Mouse (Mus musculus): ENCODE measurements around the gene Trpc1. TPM values are rescaled to one million over a fixed set of nuclear protein-coding genes. Genes with fewer than 3 reads are reported as not detected.

Gene Trpc1
- 2.3 and 2.6 TPM in 2 replicates for polyA plus RNA-seq (2016; fragmentation: Nextera tagmentation; extraction: Ambion mirVana)

DNA sequence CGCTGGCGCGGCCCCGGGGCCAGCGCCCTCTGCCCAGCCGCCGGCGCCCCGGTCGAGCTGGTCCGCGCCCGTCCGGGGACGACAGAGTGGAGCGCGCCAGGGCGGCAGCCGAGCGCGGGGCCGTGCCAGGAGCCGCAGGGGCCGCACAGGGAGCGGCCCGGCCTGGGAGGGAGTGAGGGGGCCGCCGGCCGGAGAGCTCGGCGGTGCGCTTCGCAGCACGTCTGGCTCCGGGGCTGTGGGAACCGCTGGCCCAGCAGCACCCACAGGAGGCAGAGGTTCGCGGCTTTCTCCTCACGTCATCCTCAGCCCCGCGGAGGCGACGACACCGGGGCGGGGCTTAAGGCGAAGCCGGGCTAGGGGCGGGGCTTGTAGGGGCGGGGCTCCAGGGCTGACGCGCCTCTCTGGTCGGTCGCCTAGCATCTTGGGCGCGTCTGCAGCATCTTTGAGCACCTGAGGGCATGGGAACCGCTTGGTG lies at the start of gene Trpc1:
Gene Trpc1 (minus strand): TSS at position 339 of the 475 bp plus-strand sequence.
- peak; percentile 89 for DNase-seq (ENCODE audit: low spot score)
- Histone ChIP-seq H3K36me3 (no peaks in the 10 kb centered on the region), H3K4me1 (peaks cover 21% of the 10 kb centered on the region), H3K27me3 (ENCODE audit: low read depth, poor library complexity, severe bottlenecking) (peaks cover 43% of the 10 kb centered on the region), H3K27ac (replicated peaks) (peak within 1 kb of the TSS; percentile 91), H3K9me3 (replicated peaks) (no peaks in the 10 kb centered on the region), H3K4me3 (peak within 1 kb of the TSS; percentile 93)
- under 1% methylated on average over 56 of the region's 56 CpGs for WGBS

DNA sequence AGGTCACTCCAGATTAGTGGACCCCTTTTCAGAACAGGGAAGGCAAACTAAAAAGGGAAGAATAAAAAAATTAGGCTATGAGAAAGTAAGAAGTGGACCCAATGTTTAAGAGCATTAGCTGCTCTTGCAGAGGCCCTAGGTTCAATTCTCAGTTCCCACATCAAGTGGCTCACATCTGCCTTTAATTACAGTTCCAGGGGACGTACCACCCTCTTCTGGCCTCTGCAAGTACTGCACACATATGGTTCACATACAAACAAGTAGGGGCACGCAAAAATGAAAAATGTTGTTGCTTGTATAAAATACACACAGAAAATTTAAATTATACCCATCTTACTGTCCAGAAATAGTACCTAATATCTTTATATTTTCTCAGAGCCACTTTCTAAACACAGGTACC lies 46.1 kb upstream of the Trpc1 start:
- Histone ChIP-seq H3K27me3 (ENCODE audit: low read depth, poor library complexity, severe bottlenecking) (no peaks in the 10 kb centered on the region), H3K27ac (replicated peaks) (no peak overlapping the region), H3K4me1 (peaks cover 8% of the 10 kb centered on the region; the same call in 1 of the 2 replicates), H3K4me3 (no peak overlapping the region), H3K36me3 (no peaks in the 10 kb centered on the region), H3K9me3 (replicated peaks) (no peaks in the 10 kb centered on the region)
- 88% methylated on average over 2 of the region's 2 CpGs for WGBS
- DNase-seq (ENCODE audit: low spot score) = no peak

DNA sequence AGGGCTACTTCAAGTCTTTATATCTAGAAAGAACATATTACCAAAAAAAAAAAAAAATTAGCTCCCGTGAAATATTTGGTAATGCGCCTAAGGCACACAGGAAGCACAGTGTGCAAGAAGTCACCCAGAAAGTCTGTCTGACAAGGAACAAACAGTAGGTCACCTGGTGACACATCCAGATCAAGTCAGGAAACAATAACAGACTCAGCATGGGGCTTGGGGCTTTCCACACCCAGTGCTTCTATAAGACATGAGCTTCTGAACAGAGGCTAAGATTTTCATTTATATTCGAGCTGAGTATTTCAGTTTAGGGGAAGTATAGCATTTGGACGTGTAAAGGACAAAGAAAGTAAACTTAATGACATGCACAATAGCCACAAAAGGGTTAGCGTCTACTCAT lies 45.7 kb upstream of the Trpc1 start:
- DNase-seq (ENCODE audit: low spot score) = no peak
- no peaks in the 10 kb centered on the region for H3K36me3 ChIP-seq
- H3K4me3 ChIP-seq = no peak overlapping the region
- peaks cover 11% of the 10 kb centered on the region for H3K4me1 ChIP-seq
- H3K27me3 ChIP-seq (ENCODE audit: low read depth, poor library complexity, severe bottlenecking) = no peaks in the 10 kb centered on the region
- WGBS = 44% methylated on average over 5 of the region's 5 CpGs
- H3K27ac ChIP-seq (replicated peaks) = no peak overlapping the region
- H3K9me3 ChIP-seq (replicated peaks) = no peaks in the 10 kb centered on the region

DNA sequence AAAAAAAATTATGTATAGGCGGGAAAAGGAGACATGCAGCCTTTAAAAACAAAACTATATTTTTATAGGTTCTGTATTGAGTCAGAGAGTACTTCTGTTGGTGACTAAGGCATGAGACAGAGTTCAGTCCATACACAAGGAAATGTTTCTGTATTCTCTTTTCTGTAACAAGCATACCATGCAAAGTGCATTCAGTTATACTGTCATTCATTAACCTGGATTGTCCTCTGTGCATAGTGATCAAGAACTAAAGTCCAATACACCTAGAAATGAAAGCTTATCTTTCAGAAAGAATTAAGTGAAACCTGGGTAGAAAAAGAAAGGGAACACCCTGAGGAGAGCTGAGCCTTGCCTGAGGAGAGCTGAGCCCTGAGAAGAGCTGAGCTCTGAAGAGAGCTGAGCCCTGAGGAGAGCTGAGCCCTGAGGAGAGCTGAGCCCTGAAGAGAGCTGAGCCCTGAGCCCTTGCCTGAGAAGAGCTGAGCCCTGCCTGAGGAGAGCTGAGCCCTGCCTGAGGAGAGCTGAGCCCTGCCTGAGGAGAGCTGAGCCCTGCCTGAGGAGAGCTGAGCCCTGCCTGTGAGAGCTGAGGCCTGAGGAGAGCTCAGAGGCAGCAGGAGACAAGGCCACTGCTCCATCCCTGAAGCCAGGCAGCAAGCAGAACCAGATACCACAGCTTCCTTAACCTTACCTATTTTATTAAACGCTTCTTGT lies 45.1 kb upstream of the Trpc1 start:
- Histone ChIP-seq H3K4me1 (peaks cover 14% of the 10 kb centered on the region), H3K9me3 (replicated peaks) (no peaks in the 10 kb centered on the region), H3K4me3 (no peak overlapping the region), H3K36me3 (no peaks in the 10 kb centered on the region), H3K27me3 (ENCODE audit: low read depth, poor library complexity, severe bottlenecking) (no peaks in the 10 kb centered on the region), H3K27ac (replicated peaks) (peak overlapping the region; percentile 38; the same call in 1 of the 2 replicates)
- WGBS = 72% methylated on average over 2 of the region's 2 CpGs
- DNase-seq (ENCODE audit: low spot score) = no peak

DNA sequence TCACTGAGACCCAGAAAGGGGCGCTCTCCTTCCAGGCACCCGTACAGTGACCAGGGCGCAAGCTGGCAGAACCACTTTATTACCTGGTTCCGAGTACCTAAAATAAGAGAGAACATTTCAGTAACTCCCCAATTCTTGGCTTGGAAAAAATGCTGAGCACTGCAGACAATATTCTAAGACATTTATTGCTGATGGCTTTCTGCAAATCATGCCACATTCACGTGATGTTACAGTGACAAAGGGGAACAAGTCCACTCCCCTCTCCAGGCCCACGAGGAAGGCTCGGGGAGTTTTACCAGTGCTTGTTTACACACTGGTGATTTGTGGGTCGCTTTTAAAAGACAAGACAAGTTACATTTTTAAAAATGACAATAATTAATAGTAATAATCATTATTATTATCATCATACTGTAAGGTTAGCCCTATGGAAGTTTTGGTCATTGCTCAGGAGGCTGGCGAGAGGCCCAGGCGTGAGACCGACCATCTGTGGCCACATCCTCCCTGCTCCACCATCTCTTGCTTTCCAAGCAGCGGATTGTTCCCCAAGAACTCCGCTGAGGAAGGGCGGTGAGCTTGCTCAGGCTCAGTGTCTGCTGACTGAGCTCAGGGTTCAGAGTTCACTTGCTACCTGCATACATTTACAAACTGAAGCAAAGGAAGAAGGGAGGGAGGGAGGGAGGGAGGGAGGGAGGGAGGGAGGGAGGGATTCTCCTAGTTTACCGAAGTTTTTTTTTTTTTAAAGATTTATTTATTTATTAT lies 44.0 kb upstream of the Trpc1 start:
- H3K4me3 ChIP-seq = no peak overlapping the region
- WGBS = 92% methylated on average over 15 of the region's 15 CpGs
- no peaks in the 10 kb centered on the region for H3K9me3 ChIP-seq (replicated peaks)
- H3K4me1 ChIP-seq = peaks cover 14% of the 10 kb centered on the region
- DNase-seq (ENCODE audit: low spot score) = no peak
- H3K27ac ChIP-seq (replicated peaks) = no peak overlapping the region
- H3K27me3 ChIP-seq (ENCODE audit: low read depth, poor library complexity, severe bottlenecking) = no peaks in the 10 kb centered on the region
- no peaks in the 10 kb centered on the region for H3K36me3 ChIP-seq

DNA sequence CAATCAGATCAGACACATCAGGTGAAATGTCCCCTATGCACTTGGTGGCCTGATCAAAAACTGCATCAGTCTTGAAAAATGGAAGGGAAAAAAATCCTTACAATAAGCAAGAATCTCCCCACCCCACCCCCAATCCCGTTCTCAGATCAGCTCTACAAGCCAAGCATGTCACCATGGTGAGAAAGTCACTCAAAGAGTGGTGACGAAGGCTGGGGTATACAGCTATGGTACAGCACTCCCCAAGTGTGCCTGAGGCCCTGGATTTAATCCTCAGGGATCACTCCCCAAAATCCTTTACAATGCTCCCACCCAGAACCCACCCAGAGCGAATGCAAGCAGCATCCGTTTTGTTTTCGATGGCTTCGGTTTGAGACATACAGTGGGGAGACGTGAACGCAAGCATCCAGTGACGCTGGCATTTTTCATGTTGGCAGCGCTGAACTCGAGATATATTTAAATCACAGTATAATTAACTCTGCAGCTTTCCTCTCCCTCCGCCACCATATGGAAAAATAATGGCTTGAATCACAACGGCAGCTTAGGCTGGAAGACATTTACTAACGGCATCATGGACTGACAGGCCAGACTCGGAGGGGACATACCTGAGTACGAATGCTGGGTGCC lies 34.8 kb upstream of the Trpc1 start:
- 0 out of 2 replicates have a peak, but pooled peaks cover 5% of the 10 kb centered on the region for H3K4me1 ChIP-seq

DNA sequence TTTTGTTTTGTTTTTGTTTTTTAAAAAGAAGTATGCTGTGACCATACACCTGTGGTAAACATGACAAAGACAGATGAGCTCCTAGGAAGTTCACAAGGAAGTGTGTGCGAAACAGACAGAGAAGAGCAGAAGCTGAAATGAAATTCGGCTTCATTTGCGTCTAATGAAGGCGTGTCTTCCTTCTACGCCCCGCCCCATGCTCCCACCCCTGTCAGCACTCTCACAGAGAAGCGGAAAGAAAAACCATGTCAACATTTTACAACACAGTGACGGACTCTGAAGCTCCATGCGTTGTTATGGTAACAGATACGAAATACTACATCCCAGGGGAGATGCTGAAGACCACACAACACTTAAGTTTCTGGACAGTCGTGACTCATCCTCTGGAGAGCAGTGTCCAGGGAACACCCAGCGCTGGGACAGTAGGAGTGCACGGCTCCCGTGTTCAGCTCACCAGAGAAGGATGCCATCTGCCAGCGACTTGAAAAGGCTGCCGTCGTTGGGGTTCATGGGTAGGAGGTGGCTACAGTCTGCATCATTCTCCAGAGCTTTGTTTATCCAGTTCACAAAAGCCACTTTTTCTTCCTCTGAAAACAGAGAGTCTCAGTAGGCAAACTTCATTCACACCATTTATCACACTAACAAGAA lies 33.6 kb upstream of the Trpc1 start:
- 81% methylated on average over 17 of the region's 17 CpGs for WGBS
- no peak for DNase-seq (ENCODE audit: low spot score)
- H3K9me3 ChIP-seq (replicated peaks) = no peaks in the 10 kb centered on the region
- H3K4me1 ChIP-seq = 0 out of 2 replicates have a peak, but pooled peaks cover 5% of the 10 kb centered on the region
- no peak overlapping the region for H3K27ac ChIP-seq (replicated peaks)
- H3K27me3 ChIP-seq (ENCODE audit: low read depth, poor library complexity, severe bottlenecking) = no peaks in the 10 kb centered on the region
- H3K36me3 ChIP-seq = no peaks in the 10 kb centered on the region
- no peak overlapping the region for H3K4me3 ChIP-seq

More for the DNA sequence above, 34.8 kb upstream of the Trpc1 start:
- Histone ChIP-seq H3K9me3 (replicated peaks) (no peaks in the 10 kb centered on the region), H3K36me3 (no peaks in the 10 kb centered on the region), H3K27me3 (ENCODE audit: low read depth, poor library complexity, severe bottlenecking) (no peaks in the 10 kb centered on the region), H3K4me3 (no peak overlapping the region), H3K27ac (replicated peaks) (no peak overlapping the region)
- 89% methylated on average over 16 of the region's 16 CpGs for WGBS
- no peak for DNase-seq (ENCODE audit: low spot score)

DNA sequence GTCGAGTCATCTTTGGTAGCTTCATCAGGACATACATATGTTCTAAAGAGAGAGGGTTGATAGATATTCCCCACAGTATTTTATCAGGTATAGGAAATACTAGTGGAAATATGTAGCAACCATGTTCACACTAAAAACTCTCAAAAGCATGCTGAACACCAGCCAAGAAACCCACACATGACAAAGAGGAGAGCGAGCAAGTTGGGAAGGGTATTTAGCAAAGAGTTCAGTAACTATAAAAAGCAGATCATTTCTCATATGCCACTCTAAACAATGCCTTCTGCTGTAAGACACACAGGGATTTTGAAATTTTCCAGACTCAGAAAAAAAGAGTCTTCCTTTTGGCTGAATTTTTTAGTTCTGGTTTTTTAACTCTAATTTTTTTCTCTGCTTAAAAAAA lies 21.5 kb upstream of the Trpc1 start:
- Histone ChIP-seq H3K4me1 (no peaks in the 10 kb centered on the region), H3K9me3 (replicated peaks) (no peaks in the 10 kb centered on the region), H3K36me3 (no peaks in the 10 kb centered on the region), H3K27ac (replicated peaks) (no peak overlapping the region), H3K4me3 (no peak overlapping the region), H3K27me3 (ENCODE audit: low read depth, poor library complexity, severe bottlenecking) (no peaks in the 10 kb centered on the region)
- WGBS = 93% methylated on average over 2 of the region's 2 CpGs
- DNase-seq (ENCODE audit: low spot score) = no peak

DNA sequence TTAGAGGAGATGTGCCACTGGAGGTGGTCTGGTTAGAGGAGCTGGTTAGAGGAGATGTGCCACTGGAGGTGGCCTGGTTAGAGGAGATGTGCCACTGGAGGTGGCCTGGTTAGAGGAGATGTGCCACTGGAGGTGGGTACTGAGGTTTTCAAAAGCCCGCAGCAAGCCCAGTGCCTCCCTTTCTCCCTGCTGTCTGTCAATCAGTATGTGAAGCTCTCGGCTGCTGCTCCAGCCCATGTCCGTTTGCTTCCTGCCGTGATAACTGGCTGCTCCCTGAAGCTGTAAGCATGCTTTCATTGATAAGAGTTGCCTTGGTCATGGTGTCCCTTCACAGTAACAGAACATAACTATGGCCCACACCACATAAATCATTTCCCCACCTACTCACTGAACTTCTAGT lies 13.0 kb upstream of the Trpc1 start:
- no peaks in the 10 kb centered on the region for H3K27me3 ChIP-seq (ENCODE audit: low read depth, poor library complexity, severe bottlenecking)
- no peaks in the 10 kb centered on the region for H3K9me3 ChIP-seq (replicated peaks)
- H3K4me3 ChIP-seq = no peak overlapping the region
- 83% methylated on average over 4 of the region's 4 CpGs for WGBS
- H3K27ac ChIP-seq (replicated peaks) = no peak overlapping the region
- H3K4me1 ChIP-seq = no peaks in the 10 kb centered on the region
- no peaks in the 10 kb centered on the region for H3K36me3 ChIP-seq
- DNase-seq (ENCODE audit: low spot score) = no peak

DNA sequence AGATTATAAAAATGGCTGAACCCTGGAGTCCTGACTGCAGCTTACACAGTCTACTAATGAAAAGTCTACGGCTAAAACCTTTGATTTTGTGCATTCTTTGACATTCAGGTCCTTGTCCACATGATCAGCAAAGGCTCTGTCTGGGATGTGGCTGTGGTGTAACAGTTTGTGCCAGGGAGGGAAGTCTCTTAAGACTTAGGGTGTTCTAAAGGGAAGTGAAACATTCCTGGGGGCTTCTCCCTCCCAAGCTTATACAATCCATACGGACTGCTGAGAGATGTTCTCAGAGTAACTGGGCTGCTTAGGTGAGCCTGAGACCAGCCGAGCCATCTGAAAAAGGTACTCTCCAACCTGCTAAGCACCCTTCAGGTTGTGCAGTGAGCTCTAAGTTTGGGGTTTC lies 12.1 kb upstream of the Trpc1 start:
- no peak for DNase-seq (ENCODE audit: low spot score)
- no peaks in the 10 kb centered on the region for H3K4me1 ChIP-seq
- 87% methylated on average over 3 of the region's 3 CpGs for whole genome bisulfite sequencing
- no peaks in the 10 kb centered on the region for H3K9me3 ChIP-seq (replicated peaks)
- no peaks in the 10 kb centered on the region for H3K36me3 ChIP-seq
- H3K27ac ChIP-seq (replicated peaks) = no peak overlapping the region
- H3K4me3 ChIP-seq = no peak overlapping the region
- no peaks in the 10 kb centered on the region for H3K27me3 ChIP-seq (ENCODE audit: low read depth, poor library complexity, severe bottlenecking)

DNA sequence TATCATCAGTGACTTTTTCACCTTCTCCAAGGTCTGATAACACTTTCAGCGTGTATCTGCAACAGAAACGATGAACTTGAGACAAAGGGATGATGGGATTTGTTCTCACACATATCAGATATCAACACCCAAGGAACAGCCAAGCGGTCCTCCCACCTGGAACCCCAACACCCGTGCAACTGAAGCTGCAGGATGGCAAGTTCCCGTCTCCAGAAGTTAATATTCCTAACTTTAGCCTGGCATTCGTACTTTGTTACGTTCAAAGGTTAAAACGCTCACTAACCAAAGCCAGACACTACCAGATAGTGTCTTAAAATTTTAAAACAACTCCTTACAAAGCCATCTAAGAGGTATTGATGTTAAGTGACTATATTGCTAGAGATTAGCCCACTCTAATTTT lies 11.2 kb upstream of the Trpc1 start:
- Histone ChIP-seq H3K4me3 (no peak overlapping the region), H3K9me3 (replicated peaks) (no peaks in the 10 kb centered on the region), H3K27ac (replicated peaks) (no peak overlapping the region), H3K27me3 (ENCODE audit: low read depth, poor library complexity, severe bottlenecking) (no peaks in the 10 kb centered on the region), H3K4me1 (no peaks in the 10 kb centered on the region), H3K36me3 (no peaks in the 10 kb centered on the region)
- 93% methylated on average over 8 of the region's 8 CpGs for WGBS
- DNase-seq (ENCODE audit: low spot score) = no peak

DNA sequence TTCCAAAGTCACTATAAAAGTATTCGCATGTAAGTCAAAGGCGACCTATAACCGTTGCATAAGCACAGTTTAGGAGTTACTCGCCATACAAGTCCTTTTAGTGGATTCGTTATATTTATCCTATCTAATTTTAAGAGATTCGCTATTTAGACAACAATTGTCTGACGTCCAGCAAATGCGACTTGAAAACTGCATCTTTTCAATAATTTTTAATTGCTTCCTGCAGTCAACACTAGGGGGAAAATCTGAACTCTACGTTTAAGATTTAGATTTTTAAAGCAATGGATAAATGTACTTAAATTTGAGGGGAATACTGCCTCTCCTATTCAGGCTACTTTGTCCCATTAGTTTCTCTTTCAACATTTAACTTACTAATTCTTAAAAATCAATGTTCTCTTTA lies 571 bp upstream of the Trpc1 start:
- no peak overlapping the region for H3K27ac ChIP-seq (replicated peaks)
- no peaks in the 10 kb centered on the region for H3K9me3 ChIP-seq (replicated peaks)
- DNase-seq (ENCODE audit: low spot score) = no peak
- H3K4me1 ChIP-seq = peaks cover 17% of the 10 kb centered on the region
- peaks cover 43% of the 10 kb centered on the region for H3K27me3 ChIP-seq (ENCODE audit: low read depth, poor library complexity, severe bottlenecking)
- no peaks in the 10 kb centered on the region for H3K36me3 ChIP-seq
- H3K4me3 ChIP-seq = peak overlapping the region; percentile 93
- WGBS = 43% methylated on average over 9 of the region's 9 CpGs
